Mouse (Mus musculus): Measurements from ENCODE around the gene Olfr122.

The Olfr122 gene

GRCm38 (mm10) chr17:37768307-37768706 lies at the start of gene Olfr122:
Gene Olfr122, plus strand, starts transcription at chr17:37768607.
- no peak for DNase-seq

- no peak for DNase-seq
Observed at GRCm38 (mm10) chr17:37721508-37721907, 46.9 kb upstream of the Olfr122 start, which contains the start of gene Olfr120. Gene Olfr120, plus strand, starts transcription at chr17:37721808.

- DNase-seq, result no peak
Observed at GRCm38 (mm10) chr17:37738070-37738469, 30.3 kb upstream of the Olfr122 start.

- no peak for DNase-seq
Observed at GRCm38 (mm10) chr17:37793229-37793628, 24.8 kb downstream of the Olfr122 start, which contains the start of gene Olfr123. Gene Olfr123, plus strand, starts transcription at chr17:37793529.

GRCm38 (mm10) chr17:37799588-37799987 lies 31.2 kb downstream of the Olfr122 start, which contains the start of gene Olfr124:
Gene Olfr124, plus strand, starts transcription at chr17:37799888.
- DNase-seq, result no peak

Measured in right cerebral cortex, adult 18-20 months (tissue).